Mouse (Mus musculus) limb, embryonic 15.5 days (tissue): Measurements from ENCODE around the gene Hmgn2. TPM values are rescaled to one million over a fixed set of nuclear protein-coding genes. Genes with fewer than 3 reads are reported as not detected.

Source experiments
- ATAC-seq: fragments of 200-750 bp; cut with Nextera tagmentation; 2 replicates; pipeline ENCODE4 v1.8.0; 2017; ENCODE audit warnings: low read depth, moderate TSS enrichment; ENCODE audit not compliant: insufficient number of reproducible peaks, low FRiP score, low TSS enrichment
- H3K27ac ChIP-seq: fragments of 300-500 bp; sonication (generic); 2 replicates; pipeline ENCODE4 v1.5.1; 2015; ENCODE audit warnings: moderate library complexity, mild to moderate bottlenecking, inconsistent platforms
- H3K27me3 ChIP-seq: fragments of 300-500 bp; sonication (generic); 2 replicates; pipeline ENCODE4 v1.6.1; 2015; ENCODE audit warnings: inconsistent platforms
- H3K36me3 ChIP-seq: fragments of 300-500 bp; sonication (generic); 2 replicates; pipeline ENCODE4 v1.6.1; 2015; ENCODE audit warnings: inconsistent platforms
- H3K4me1 ChIP-seq: fragments of 300-500 bp; sonication (generic); 2 replicates; pipeline ENCODE4 v1.6.1; 2015; ENCODE audit warnings: inconsistent platforms
- H3K4me2 ChIP-seq: fragments of 300-500 bp; sonication (generic); 2 replicates; pipeline ENCODE4 v1.6.1; 2015; ENCODE audit warnings: mild to moderate bottlenecking, inconsistent platforms
- H3K4me3 ChIP-seq: fragments of 300-500 bp; sonication (generic); 2 replicates; pipeline ENCODE4 v1.5.1; 2015; ENCODE audit warnings: mild to moderate bottlenecking, inconsistent platforms
- H3K9ac ChIP-seq: fragments of 300-500 bp; sonication (generic); 2 replicates; pipeline ENCODE4 v1.6.1; 2015; ENCODE audit warnings: inconsistent platforms
- H3K9me3 ChIP-seq: fragments of 300-500 bp; sonication (generic); 2 replicates; pipeline ENCODE4 v1.6.1; 2016; ENCODE audit warnings: inconsistent platforms
- WGBS: fragments of 180-500 bp; shearing (Covaris S2); methylation state at CpG from one replicate; pipeline ENCODE4 v1.1.7; 2015; 5-methylcytosine and 5-hydroxymethylcytosine counted together
- polyA plus RNA-seq: library from polyadenylated mRNA; unstranded; fragments of >200 nt; fragmentation: Nextera tagmentation; extraction: Ambion mirVana; gene quantifications from 2 replicates; pipeline ENCODE4 v1.2.1, GENCODE M21; 2015

Gene Hmgn2
- 1,764 and 1,770 TPM in 2 replicates for polyA plus RNA-seq

DNA sequence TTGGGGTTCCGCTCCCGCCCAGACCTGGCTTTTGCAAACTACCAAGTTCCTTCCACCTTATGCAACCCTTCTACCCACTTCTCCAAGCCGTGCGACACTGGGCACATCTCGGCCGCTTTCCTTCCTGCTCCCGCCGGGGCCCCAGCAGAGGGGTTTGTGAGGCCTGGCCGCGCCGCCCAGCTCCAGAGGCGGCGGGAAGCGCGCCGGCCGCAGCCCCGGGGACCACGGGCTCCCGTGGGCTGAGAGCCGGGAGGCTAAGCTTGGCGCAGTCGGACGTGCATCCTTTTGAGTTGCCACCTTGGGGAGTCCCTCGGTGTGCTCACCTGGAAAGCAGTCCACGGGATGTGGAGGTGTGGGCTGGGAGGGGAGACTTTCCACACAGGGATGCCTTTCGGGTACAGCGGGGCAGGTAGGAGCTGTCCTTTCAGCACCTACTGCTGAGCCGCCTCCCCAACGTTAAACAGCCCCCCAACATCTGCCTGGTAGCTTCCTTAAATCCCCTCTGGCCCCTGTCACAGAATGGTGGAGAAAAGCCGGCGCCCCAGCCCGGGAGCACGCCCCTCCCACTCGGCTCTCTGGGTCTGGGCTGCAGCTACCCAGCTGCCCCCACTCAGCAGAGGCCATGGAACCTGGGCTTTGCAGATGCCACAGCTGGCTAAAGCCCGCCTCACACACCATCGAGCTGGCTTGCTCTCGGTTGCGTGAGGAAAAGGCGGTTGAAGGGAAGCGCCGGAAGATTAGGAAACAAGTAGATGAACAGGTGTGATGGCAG lies at the start of gene Hmgn2:
Gene Hmgn2 (minus strand): TSS at position 501 of the 772 bp plus-strand sequence.
- Histone ChIP-seq H3K4me1 (peaks cover 26% of the 10 kb centered on the region), H3K36me3 (peaks cover 47% of the 10 kb centered on the region), H3K4me2 (peak within 1 kb of the TSS; percentile 98), H3K27ac (peak within 1 kb of the TSS; percentile 100), H3K4me3 (peak within 1 kb of the TSS; percentile 72), H3K9ac (peak within 1 kb of the TSS; percentile 97), H3K27me3 (no peaks in the 10 kb centered on the region), H3K9me3 (no peaks in the 10 kb centered on the region)
- 0% methylated on average over 42 of the region's 42 CpGs for WGBS
- ATAC-seq = peak; percentile 47

DNA sequence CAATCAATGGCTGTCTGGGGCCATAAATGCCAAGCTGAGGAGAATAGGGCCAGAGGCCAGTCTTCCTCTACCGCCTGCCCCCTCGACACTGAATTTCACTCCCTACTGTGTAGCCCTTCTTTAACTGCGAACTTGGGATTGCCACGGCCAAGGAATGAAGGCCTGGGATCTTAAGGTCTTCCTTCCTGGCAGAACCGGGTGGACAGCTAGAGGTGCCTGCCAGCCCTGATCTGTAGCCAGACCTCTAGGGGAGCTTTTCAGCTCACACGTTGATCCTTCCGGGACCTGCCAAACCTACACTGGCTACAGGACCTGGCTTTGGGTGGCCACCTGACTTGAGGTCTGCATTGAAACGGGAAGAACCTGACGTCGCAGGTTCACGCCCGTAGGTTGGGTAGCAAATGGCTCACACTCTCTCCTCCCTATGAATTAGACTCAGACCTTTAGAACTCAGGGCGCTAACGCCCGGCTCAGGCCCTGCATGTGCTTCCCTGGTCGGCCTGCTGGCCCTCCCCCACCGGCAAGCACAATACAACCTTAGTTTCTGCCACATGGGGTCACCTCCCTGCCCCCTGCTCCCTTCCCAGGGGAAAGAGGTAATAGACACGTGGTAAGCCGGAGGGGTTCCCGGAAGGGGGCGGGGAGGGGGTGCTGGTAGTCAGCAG lies 48.9 kb upstream of the Hmgn2 start:
- H3K9ac ChIP-seq = no peak overlapping the region
- no peaks in the 10 kb centered on the region for H3K36me3 ChIP-seq
- peaks cover 18% of the 10 kb centered on the region for H3K4me1 ChIP-seq
- H3K4me3 ChIP-seq = no peak overlapping the region
- H3K27ac ChIP-seq = no peak overlapping the region
- H3K27me3 ChIP-seq = peaks cover 55% of the 10 kb centered on the region
- no peak overlapping the region for H3K4me2 ChIP-seq
- WGBS = 3% methylated on average over 21 of the region's 21 CpGs
- ATAC-seq = no peak
- H3K9me3 ChIP-seq = no peaks in the 10 kb centered on the region

DNA sequence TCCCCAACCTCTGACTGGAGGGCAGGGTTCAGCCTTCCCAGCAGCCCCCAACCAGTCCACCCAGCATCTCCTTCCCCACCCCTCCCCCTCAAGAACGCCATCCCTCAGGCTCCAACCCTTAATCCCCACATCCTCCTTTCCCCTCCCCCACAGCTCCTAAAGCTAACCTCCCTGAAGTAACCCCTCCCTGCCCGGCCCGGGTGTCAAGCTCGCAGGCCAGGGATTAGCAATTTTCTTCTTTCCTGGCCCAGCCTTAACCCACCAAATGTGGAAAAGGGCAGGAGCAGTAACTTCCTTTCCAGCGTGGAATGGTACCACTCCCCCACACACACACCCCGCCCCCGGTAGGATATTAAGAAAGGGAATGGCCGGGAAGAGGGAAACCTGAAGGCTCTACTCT lies 48.3 kb upstream of the Hmgn2 start:
- Histone ChIP-seq H3K9ac (no peak overlapping the region), H3K36me3 (no peaks in the 10 kb centered on the region), H3K27me3 (peaks cover 57% of the 10 kb centered on the region), H3K4me1 (peaks cover 19% of the 10 kb centered on the region), H3K9me3 (no peaks in the 10 kb centered on the region), H3K4me3 (no peak overlapping the region), H3K27ac (no peak overlapping the region), H3K4me2 (no peak overlapping the region)
- WGBS = 2% methylated on average over 8 of the region's 8 CpGs
- ATAC-seq = no peak

DNA sequence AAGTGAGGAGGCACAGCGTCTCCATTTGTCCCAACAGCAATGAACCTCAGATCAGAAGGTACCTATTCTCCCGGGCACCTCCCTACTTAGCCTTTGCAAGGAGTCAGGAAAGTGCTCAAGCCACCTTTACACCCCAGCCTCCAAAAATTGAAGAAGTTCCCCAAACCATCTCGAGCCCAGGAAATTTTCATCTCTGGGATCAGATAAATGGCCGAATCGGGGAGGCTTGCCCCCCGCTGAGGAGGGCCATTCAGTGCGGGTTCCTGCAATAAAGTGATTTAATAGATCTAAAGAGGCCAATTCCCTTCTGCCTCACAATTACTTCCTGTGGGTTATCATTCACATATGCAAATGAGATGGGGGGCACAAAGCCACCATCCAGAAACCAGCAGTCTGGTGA lies 47.8 kb upstream of the Hmgn2 start:
- no peak for ATAC-seq
- Histone ChIP-seq H3K4me3 (no peak overlapping the region), H3K9ac (no peak overlapping the region), H3K36me3 (no peaks in the 10 kb centered on the region), H3K27me3 (peaks cover 57% of the 10 kb centered on the region), H3K4me1 (peaks cover 24% of the 10 kb centered on the region), H3K27ac (no peak overlapping the region), H3K4me2 (no peak overlapping the region), H3K9me3 (no peaks in the 10 kb centered on the region)
- WGBS = 7% methylated on average over 7 of the region's 7 CpGs

DNA sequence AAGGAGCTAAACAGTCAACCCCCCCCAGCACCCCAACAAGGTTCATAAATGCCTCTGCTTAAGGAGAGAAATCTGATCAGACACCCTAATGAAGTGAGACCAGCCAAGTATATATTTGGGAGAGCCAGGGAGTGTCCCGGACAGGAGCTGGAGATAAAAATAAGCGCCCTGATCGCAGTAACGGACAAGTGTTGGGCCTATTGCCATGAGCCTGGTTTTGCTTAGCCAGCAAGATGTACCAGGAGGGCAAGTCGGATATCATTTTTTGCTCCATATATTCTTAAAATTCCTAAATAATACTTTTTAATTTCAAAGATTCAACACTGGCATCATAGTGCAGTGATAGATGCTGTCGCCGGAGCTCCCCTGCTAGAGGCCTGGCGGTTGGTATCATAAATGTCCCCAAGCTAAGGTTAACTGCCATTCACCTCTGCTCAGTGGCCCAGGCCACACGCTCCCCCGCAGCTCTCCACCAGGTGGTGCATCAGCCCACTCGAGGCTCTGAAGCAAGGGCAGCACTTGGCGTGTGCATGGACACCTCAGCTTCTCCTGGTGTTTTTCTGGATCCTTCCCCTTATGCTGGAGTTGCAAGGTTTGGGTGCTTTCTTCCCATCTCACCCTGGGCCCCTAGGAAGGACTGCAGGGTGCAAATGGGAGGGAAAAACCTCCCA lies 44.5 kb upstream of the Hmgn2 start:
- Histone ChIP-seq H3K4me2 (no peak overlapping the region), H3K36me3 (no peaks in the 10 kb centered on the region), H3K9me3 (no peaks in the 10 kb centered on the region), H3K27me3 (peaks cover 31% of the 10 kb centered on the region), H3K4me1 (peaks cover 20% of the 10 kb centered on the region), H3K27ac (no peak overlapping the region), H3K9ac (no peak overlapping the region), H3K4me3 (no peak overlapping the region)
- WGBS = 50% methylated on average over 12 of the region's 12 CpGs
- ATAC-seq = no peak

DNA sequence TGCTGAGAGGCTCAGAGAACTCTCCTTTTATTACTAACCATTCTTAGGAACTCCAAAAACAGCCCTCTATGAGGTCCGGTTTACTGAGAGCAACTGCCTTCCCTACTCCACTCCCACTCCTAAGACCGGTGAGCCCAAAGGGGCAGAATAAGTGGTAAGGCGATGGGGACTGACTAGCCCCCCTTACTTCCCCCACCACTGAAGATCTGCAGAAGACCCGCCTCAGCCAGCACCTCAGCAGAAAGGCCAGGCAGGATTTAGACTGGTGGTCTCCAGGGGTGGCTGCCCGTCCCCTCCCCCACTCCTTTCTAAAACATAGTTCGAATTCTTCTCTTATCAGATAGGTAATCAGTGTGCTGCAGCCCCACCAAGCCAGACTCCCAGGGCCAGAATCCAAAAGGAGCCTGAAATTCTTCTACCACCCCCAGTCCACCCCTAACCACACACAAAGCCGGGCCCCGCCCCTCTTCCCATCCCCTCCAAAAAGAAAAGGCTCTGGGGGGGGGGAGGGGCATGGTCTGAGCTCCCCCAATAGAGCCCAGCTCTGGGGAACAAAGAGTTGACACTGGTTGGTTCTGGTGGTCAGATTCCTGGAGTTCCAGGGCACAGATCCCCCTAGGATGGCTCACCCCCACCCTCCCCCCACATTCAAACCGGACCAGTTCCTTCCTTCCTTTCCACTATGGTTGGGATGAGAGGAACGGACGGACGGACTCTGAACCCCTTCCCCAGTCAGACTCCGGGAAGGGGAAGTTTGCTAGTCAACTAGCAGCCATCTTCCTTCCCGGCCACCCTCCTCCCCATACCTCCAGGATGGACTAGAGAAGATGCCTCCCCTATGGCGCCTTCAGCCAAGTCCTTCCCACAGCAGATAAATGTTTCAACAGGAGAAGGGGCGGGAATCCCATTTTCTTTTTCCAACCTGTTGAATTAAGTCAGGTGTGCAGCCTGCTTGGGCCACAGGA lies 43.3 kb upstream of the Hmgn2 start:
- Histone ChIP-seq H3K27ac (no peak overlapping the region), H3K27me3 (peaks cover 19% of the 10 kb centered on the region), H3K9me3 (no peaks in the 10 kb centered on the region), H3K4me2 (no peak overlapping the region), H3K4me3 (no peak overlapping the region), H3K4me1 (peaks cover 7% of the 10 kb centered on the region), H3K9ac (no peak overlapping the region), H3K36me3 (no peaks in the 10 kb centered on the region)
- WGBS = 24% methylated on average over 16 of the region's 16 CpGs
- ATAC-seq = no peak

DNA sequence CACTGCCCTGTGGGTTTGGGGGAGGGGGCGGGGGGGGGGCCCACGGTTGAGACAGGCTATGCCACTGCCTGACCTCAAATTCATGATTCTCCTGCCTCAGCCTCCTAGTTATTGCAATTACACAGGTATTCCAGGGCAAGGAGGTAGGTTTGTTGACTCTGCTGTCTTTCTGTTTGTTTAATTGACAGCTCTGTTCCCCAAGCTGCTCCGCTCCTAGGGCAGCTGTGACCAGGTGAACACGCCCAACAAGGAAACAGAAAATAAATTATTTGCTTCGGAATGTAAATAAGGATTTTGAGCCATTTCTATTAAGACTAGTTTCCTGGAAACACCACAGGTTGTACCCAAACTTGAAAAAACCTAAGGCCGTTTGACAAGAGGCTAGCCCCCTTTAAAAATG lies 41.3 kb upstream of the Hmgn2 start:
- Histone ChIP-seq H3K27ac (no peak overlapping the region), H3K9me3 (no peaks in the 10 kb centered on the region), H3K27me3 (0 out of 2 replicates have a peak, but pooled peaks cover 6% of the 10 kb centered on the region), H3K36me3 (no peaks in the 10 kb centered on the region), H3K4me1 (peaks cover 6% of the 10 kb centered on the region), H3K4me2 (no peak overlapping the region), H3K9ac (no peak overlapping the region), H3K4me3 (no peak overlapping the region)
- WGBS = 62% methylated on average over 6 of the region's 6 CpGs
- ATAC-seq = no peak

DNA sequence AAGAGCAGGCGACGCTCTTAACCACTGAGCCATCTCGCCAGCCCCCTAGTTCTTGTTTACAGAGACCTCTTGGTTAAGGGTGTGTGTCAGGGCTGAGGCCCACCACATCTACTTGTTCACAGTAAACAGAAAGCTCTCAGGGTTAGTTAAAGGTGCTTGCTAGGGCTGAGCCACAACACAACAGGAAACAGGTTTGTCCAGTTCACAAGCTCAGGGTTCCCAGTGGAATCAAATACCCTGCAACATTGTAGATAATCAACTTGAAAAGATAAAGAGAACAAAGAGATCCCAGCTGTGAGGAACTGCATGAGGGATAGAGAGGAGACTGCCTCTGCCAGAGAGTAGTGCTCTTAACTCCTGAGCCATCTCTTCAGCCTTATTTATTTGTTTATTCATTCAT lies 38.4 kb upstream of the Hmgn2 start:
- no peaks in the 10 kb centered on the region for H3K27me3 ChIP-seq
- no peak overlapping the region for H3K9ac ChIP-seq
- no peak for ATAC-seq
- WGBS = 87% methylated on average over 3 of the region's 3 CpGs
- H3K27ac ChIP-seq = no peak overlapping the region
- H3K9me3 ChIP-seq = no peaks in the 10 kb centered on the region
- no peak overlapping the region for H3K4me2 ChIP-seq
- peaks cover 6% of the 10 kb centered on the region for H3K4me1 ChIP-seq
- H3K36me3 ChIP-seq = no peaks in the 10 kb centered on the region
- no peak overlapping the region for H3K4me3 ChIP-seq

DNA sequence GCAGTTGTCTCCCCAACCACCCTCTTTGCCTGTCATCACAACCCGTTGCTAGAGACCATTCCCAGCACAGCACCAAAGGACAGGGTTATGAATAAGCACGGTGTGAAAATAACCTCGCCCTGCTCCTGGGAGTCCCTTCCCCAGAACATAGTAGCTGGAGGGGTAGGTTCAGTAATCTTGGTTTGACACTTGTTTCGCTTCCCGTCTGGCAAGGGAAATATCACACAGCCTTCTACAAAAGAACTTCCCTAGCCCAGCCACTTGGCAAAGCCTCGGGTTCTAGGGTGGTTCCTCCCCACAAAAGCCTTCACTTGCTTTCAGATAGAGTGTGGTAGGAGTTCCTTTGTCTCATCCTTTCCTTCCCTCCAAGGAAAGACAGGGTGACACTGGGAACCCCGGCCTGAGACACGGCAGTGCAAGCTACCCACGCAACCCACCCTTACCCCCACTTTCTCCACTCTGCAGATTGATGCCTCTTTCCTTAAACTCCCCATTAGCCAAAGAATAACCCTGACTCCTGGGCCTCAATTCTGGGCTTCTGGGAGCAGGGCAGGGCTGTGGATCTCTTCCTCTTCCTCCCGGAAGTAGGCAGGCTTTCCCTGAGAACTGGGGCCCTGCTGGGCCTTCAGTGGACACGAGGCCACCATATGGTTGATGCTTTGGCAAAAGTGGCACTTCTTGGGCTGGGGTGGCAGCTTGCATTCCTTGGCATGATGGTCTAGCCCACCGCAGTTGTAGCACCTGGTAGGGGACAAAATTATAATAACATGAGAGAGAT lies 37.3 kb upstream of the Hmgn2 start:
- no peak for ATAC-seq
- Histone ChIP-seq H3K36me3 (no peaks in the 10 kb centered on the region), H3K4me1 (no peaks in the 10 kb centered on the region; the same call in 1 of the 2 replicates), H3K9me3 (no peaks in the 10 kb centered on the region), H3K27ac (no peak overlapping the region), H3K27me3 (no peaks in the 10 kb centered on the region), H3K9ac (no peak overlapping the region), H3K4me2 (no peak overlapping the region), H3K4me3 (no peak overlapping the region)
- WGBS = 79% methylated on average over 12 of the region's 12 CpGs

DNA sequence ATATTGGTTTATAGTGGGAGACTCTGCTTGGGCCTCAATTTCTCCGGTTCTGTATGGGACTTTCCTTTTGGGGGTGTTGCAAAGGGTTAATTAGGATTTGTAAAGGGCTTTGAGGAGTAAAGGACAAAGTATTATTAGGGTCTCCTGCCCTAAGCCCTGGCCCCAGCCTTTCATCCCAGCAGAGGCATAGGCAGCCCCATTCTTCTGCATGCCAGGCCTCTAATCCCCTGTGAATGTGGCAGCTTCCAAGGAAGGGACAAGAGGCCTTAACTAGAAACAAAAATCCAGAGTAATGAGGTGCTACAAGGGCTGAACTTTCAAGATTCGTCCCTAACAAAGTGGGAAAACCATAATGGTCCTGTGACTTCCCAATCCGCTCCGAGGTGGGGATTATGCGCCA lies 34.5 kb upstream of the Hmgn2 start:
- WGBS = 72% methylated on average over 5 of the region's 5 CpGs
- ATAC-seq = no peak
- Histone ChIP-seq H3K36me3 (0 out of 2 replicates have a peak, but pooled peaks cover 2% of the 10 kb centered on the region), H3K4me3 (no peak overlapping the region), H3K27ac (no peak overlapping the region), H3K9ac (no peak overlapping the region), H3K4me1 (peaks cover 7% of the 10 kb centered on the region), H3K4me2 (no peak overlapping the region), H3K27me3 (no peaks in the 10 kb centered on the region), H3K9me3 (no peaks in the 10 kb centered on the region)

DNA sequence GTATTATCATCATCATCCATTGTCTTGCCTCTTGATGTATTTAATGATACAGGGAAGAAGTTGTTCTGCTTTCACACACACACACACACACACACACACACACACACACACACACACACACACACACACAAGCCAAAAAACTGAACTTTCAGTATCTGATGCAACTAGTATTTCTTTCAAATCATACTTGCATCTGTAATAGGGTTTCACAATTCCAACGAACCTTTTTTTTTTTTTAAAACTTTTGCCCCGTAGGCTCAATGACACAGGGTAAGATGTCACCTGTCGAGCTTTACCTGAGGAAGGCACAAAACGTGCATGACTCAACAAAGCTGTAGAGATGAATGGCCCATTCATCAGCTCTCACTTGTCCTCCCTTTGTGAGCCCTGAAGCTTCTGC lies 33.8 kb upstream of the Hmgn2 start:
- H3K27ac ChIP-seq = no peak overlapping the region
- H3K27me3 ChIP-seq = no peaks in the 10 kb centered on the region
- no peaks in the 10 kb centered on the region for H3K9me3 ChIP-seq
- H3K4me3 ChIP-seq = no peak overlapping the region
- no peak overlapping the region for H3K9ac ChIP-seq
- ATAC-seq = no peak
- peaks cover 7% of the 10 kb centered on the region for H3K4me1 ChIP-seq
- no peak overlapping the region for H3K4me2 ChIP-seq
- 0 out of 2 replicates have a peak, but pooled peaks cover 2% of the 10 kb centered on the region for H3K36me3 ChIP-seq
- WGBS = 58% methylated on average over 4 of the region's 4 CpGs
